Mouse (Mus musculus) common myeloid progenitor, adult 5-6 weeks (primary cell): ENCODE measurements around the gene Atp5g3. TPM values are rescaled to one million over a fixed set of nuclear protein-coding genes. Genes with fewer than 3 reads are reported as not detected.
"Not testable (repeated sequence)": the region's sequence is repeated elsewhere in the genome, so short reads cannot be mapped to it uniquely, and the experiment has no call there.

Experiments
- ATAC-seq: replicated peaks from 2 replicates; pipeline ENCODE4 v1.8.0; 2016; ENCODE audit warnings: low read depth, mild to moderate bottlenecking, moderate TSS enrichment, inconsistent platforms; ENCODE audit not compliant: poor library complexity, severe bottlenecking
- total RNA-seq: library from RNA; stranded (forward); fragments of 200-1000, 187-1606 nt; gene quantifications from 2 replicates; pipeline ENCODE4 v1.2.3, GENCODE M21; 2017

Gene Atp5g3
- total RNA-seq, 1 experiment from 2014 or later: 160 TPM

GRCm38 (mm10) chr2:73901169-73901568, 10.0 kb downstream of the Atp5g3 start:
- no peak for ATAC-seq

- ATAC-seq: no peak
Measured at GRCm38 (mm10) chr2:73900364-73900763, 10.8 kb downstream of the Atp5g3 start.

- not testable (repeated sequence) for ATAC-seq
Measured at GRCm38 (mm10) chr2:73896919-73897318, 14.2 kb downstream of the Atp5g3 start.

- ATAC-seq: no peak
Measured at GRCm38 (mm10) chr2:73893473-73894270, 17.5 kb downstream of the Atp5g3 start.

GRCm38 (mm10) chr2:73892464-73893296, 18.4 kb downstream of the Atp5g3 start, which contains the start of gene Atf2:
Gene Atf2 (minus strand): TSS chr2:73892639.
- ATAC-seq: peak; percentile 93

- peak; percentile 0 for ATAC-seq
Measured at GRCm38 (mm10) chr2:73891701-73892463, 19.2 kb downstream of the Atp5g3 start.

GRCm38 (mm10) chr2:73885997-73886396, 25.1 kb downstream of the Atp5g3 start:
- ATAC-seq: no peak

- ATAC-seq: no peak
Measured at GRCm38 (mm10) chr2:73877891-73878290, 33.2 kb downstream of the Atp5g3 start.

- ATAC-seq: peak; percentile 78
Measured at GRCm38 (mm10) chr2:73867764-73868487, 43.2 kb downstream of the Atp5g3 start.

GRCm38 (mm10) chr2:73860046-73860624, 51.0 kb downstream of the Atp5g3 start:
- ATAC-seq: no peak

Other genes starting within 250 kb of the Atp5g3 start
- 0.46 TPM in 1 of 2 replicates, not detected in the other for gene Chn1, start 136.0 kb downstream of the Atp5g3 start, total RNA-seq
- 35.5 and 63.1 TPM in 2 replicates for gene Atf2, start 18.7 kb downstream of the Atp5g3 start, total RNA-seq